Mouse (Mus musculus) CH12.LX (cell line): Measurements from ENCODE around the gene Ifrd1. TPM values are rescaled to one million over a fixed set of nuclear protein-coding genes. Genes with fewer than 3 reads are reported as not detected.

ENCODE experiments used
- DNase-seq: peaks from one replicate; pipeline ENCODE4 v3.0.0-alpha.2; 2013; ENCODE audit errors: extremely low read depth
- H3K27ac ChIP-seq: 2 replicates; pipeline ENCODE4 v1.5.1; 2012; ENCODE audit warnings: low read depth, mild to moderate bottlenecking, control low read depth, moderate library complexity; ENCODE audit not compliant: insufficient read depth
- H3K27me3 ChIP-seq: replicated peaks from 2 replicates; pipeline ENCODE3; 2012; ENCODE audit warnings: inconsistent platforms
- H3K36me3 ChIP-seq, 2 experiments: replicated peaks in 1 of 2; 2 replicates each; pipeline versions ENCODE3 to v1.6.1; 2012; ENCODE audit warnings: inconsistent platforms in 1 of 2, low read length in 1 of 2, mild to moderate bottlenecking in 1 of 2, mixed read lengths in 1 of 2, moderate library complexity in 1 of 2; ENCODE audit not compliant: control insufficient read depth in 1 of 2, insufficient read depth in 1 of 2
- H3K4me1 ChIP-seq, 2 experiments: 2 replicates each; pipeline ENCODE4 v1.6.1; 2012; ENCODE audit warnings: inconsistent platforms in 1 of 2, moderate library complexity in 1 of 2; ENCODE audit not compliant: insufficient read depth in 2 of 2, control insufficient read depth in 1 of 2
- H3K4me2 ChIP-seq: 2 replicates; pipeline ENCODE4 v1.6.1; 2012; ENCODE audit warnings: low read depth, mild to moderate bottlenecking, control low read depth; ENCODE audit not compliant: poor library complexity, insufficient read depth, severe bottlenecking
- H3K4me3 ChIP-seq, 3 experiments: fragments of 150-350 bp in 1 of 3; sonication (generic) in 1 of 3; replicated peaks in 1 of 3; 2 replicates each; pipeline versions ENCODE3 to v1.5.1; 2011 to 2012; ENCODE audit warnings: low read depth in 2 of 3, low read length in 2 of 3, mild to moderate bottlenecking in 2 of 3, moderate library complexity in 2 of 3, control low read depth in 1 of 3, improper control_type of control experiment in 1 of 3, inconsistent platforms in 1 of 3, mixed read lengths in 1 of 3; ENCODE audit not compliant: poor library complexity in 1 of 3
- H3K79me2 ChIP-seq: replicated peaks from 2 replicates; pipeline ENCODE4 v1.6.1; 2012; ENCODE audit warnings: mild to moderate bottlenecking, moderate library complexity; ENCODE audit not compliant: control insufficient read depth, poor library complexity, insufficient read depth, severe bottlenecking; ENCODE audit errors: extremely low read depth
- H3K9ac ChIP-seq: 2 replicates; pipeline ENCODE4 v1.6.1; 2012; ENCODE audit warnings: low read depth, mild to moderate bottlenecking, control low read depth, moderate library complexity; ENCODE audit not compliant: insufficient read depth
- H3K9me3 ChIP-seq: replicated peaks from 2 replicates; pipeline ENCODE3; 2012; ENCODE audit warnings: low read length, inconsistent platforms, mixed read lengths
- BHLHE40 ChIP-seq: IDR thresholded peaks from 2 replicates; pipeline ENCODE4 v1.6.1; 2011; ENCODE audit warnings: mild to moderate bottlenecking, low read depth, low read length, improper control_type of control experiment
- CHD2 ChIP-seq: IDR thresholded peaks from 2 replicates; pipeline ENCODE4 v1.6.1; 2011; ENCODE audit warnings: low read length, improper control_type of control experiment
- CTCF ChIP-seq, 2 experiments: IDR thresholded peaks in 1 of 2; conservative IDR thresholded peaks in 1 of 2; 2 replicates each; pipeline ENCODE4 v1.5.1; 2011 to 2012; ENCODE audit warnings: low read depth in 2 of 2, low read length in 2 of 2, improper control_type of control experiment in 1 of 2, inconsistent platforms in 1 of 2, mild to moderate bottlenecking in 1 of 2, moderate library complexity in 1 of 2
- ETS1 ChIP-seq: conservative IDR thresholded peaks from 2 replicates; pipeline ENCODE4 v1.6.1; 2012; ENCODE audit warnings: low read depth, mild to moderate bottlenecking, inconsistent platforms, low read length, improper control_type of control experiment, moderate library complexity
- HCFC1 ChIP-seq: IDR thresholded peaks from 2 replicates; pipeline ENCODE4 v1.6.1; 2012; ENCODE audit warnings: low read depth, mild to moderate bottlenecking, inconsistent platforms, low read length, improper control_type of control experiment
- IRF4 ChIP-seq: IDR thresholded peaks from 2 replicates; pipeline ENCODE4 v1.6.1; 2014; ENCODE audit warnings: low read depth, mild to moderate bottlenecking, inconsistent platforms, low read length, improper control_type of control experiment
- JUND ChIP-seq: conservative IDR thresholded peaks from 2 replicates; pipeline ENCODE4 v1.6.1; 2011; ENCODE audit warnings: low read depth, low read length, improper control_type of control experiment
- KAT2A ChIP-seq: IDR thresholded peaks from 2 replicates; pipeline ENCODE4 v1.6.1; 2012; ENCODE audit warnings: low read length, improper control_type of control experiment, inconsistent platforms; ENCODE audit not compliant: insufficient replicate concordance
- MAFK ChIP-seq: IDR thresholded peaks from 2 replicates; pipeline ENCODE4 v1.6.1; 2011; ENCODE audit warnings: low read length, improper control_type of control experiment; ENCODE audit not compliant: insufficient replicate concordance
- MAX ChIP-seq: IDR thresholded peaks from 2 replicates; pipeline ENCODE4 v1.6.1; 2011; ENCODE audit warnings: low read length, improper control_type of control experiment
- NELFE ChIP-seq: IDR thresholded peaks from 2 replicates; pipeline ENCODE4 v1.6.1; 2011; ENCODE audit warnings: low read depth, low read length, improper control_type of control experiment
- POLR2AphosphoS2 ChIP-seq: IDR thresholded peaks from 2 replicates; pipeline ENCODE4 v1.6.1; 2011; ENCODE audit warnings: low read depth, low read length, improper control_type of control experiment
- UBTF ChIP-seq: IDR thresholded peaks from 2 replicates; pipeline ENCODE4 v1.6.1; 2012; ENCODE audit warnings: low read depth, mild to moderate bottlenecking, inconsistent platforms, low read length, improper control_type of control experiment, moderate library complexity
- ZMIZ1 ChIP-seq: IDR thresholded peaks from 2 replicates; pipeline ENCODE4 v1.6.1; 2012; ENCODE audit warnings: low read depth, mild to moderate bottlenecking, inconsistent platforms, low read length, improper control_type of control experiment
- ZNF384 ChIP-seq: IDR thresholded peaks from 2 replicates; pipeline ENCODE4 v1.6.1; 2012; ENCODE audit warnings: low read depth, low read length, improper control_type of control experiment, inconsistent platforms
- dilution Hi-C: fragments of 300-500 bp; cut with MboI; formaldehyde crosslinking; loops from 2 replicates; pipeline ENCODE4 v1.14.3; 2020; ENCODE audit warnings: low sequenced_read_pairs; ENCODE audit not compliant: extremely low pct_unique_long_range_greater_than_20kb, extremely low pct_ligation_motif_present
- in situ Hi-C: fragments of 300-500 bp; cut with MboI; formaldehyde crosslinking; loops from 3 replicates; pipeline ENCODE4 v1.14.3; 2019; ENCODE audit warnings: low sequenced_read_pairs, low pct_ligation_motif_present, low pct_unique_long_range_greater_than_20kb, mixed read lengths
- polyA plus RNA-seq: library from polyadenylated mRNA; unstranded; fragments of >175 nt; gene quantifications from 2 replicates; pipeline ENCODE4 v1.2.1, GENCODE M21; 2012; ENCODE audit warnings: low read depth; ENCODE audit not compliant: insufficient read length
- total RNA-seq, 2 experiments: library from RNA; depleted of rRNA; stranded (reverse); fragments of 300-350 nt in 1 of 2; fragments of >200 nt in 1 of 2; gene quantifications; 2 replicates each; pipeline ENCODE4 v1.2.3; 2012 to 2014

The Ifrd1 gene
- total and polyA plus RNA-seq, 3 experiments: 105 to 427 (median 269) TPM

- H3K4me2 ChIP-seq: peak overlapping the region; percentile 43
- no peaks in the 10 kb centered on the region for H3K36me3 ChIP-seq
- no peaks in the 10 kb centered on the region for H3K9me3 ChIP-seq
- in situ Hi-C loops: no loop called here
- no peaks in the 10 kb centered on the region for H3K27me3 ChIP-seq
- peak; percentile 48 for DNase-seq
- no peaks in the 10 kb centered on the region for H3K79me2 ChIP-seq
- dilution Hi-C loops: no loop called here
- H3K9ac ChIP-seq: peak overlapping the region; percentile 10; the same call in 1 of the 2 replicates
- no peak overlapping the region for H3K27ac ChIP-seq
- peaks cover 21 to 41% of the 10 kb centered on the region in 2 experiments for H3K4me1 ChIP-seq
- TF ChIP-seq HCFC1: no peak
- 0 out of 2 replicates have a peak, but pooled peaks have one; percentile 7 for TF ChIP-seq BHLHE40
- no peak for TF ChIP-seq JUND
- no peak for TF ChIP-seq ETS1
- no peak for TF ChIP-seq POLR2AphosphoS2
- TF ChIP-seq MAX: no peak
- peak; percentile 76; the same call in 1 of the 2 replicates for TF ChIP-seq MAFK
- no peak overlapping the region for H3K4me3 ChIP-seq
Measured at GRCm38 (mm10) chr12:40247976-40248375, 328 bp downstream of the Ifrd1 start.

GRCm38 (mm10) chr12:40247384-40247783 lies 920 bp downstream of the Ifrd1 start:
- no peaks in the 10 kb centered on the region for H3K79me2 ChIP-seq
- in situ Hi-C loops: no loop called here
- no peaks in the 10 kb centered on the region for H3K36me3 ChIP-seq
- peak overlapping the region; percentile 10; the same call in 1 of the 2 replicates for H3K9ac ChIP-seq
- no peak overlapping the region for H3K4me3 ChIP-seq
- no peak for TF ChIP-seq IRF4
- TF ChIP-seq UBTF: no peak
- TF ChIP-seq MAFK: no peak
- TF ChIP-seq ZNF384: no peak
- no peak for TF ChIP-seq KAT2A
- no peak for TF ChIP-seq CHD2
- no peak for TF ChIP-seq CTCF (conservative IDR thresholded peaks at IDR 0.05 in 1 of 2, IDR thresholded peaks at IDR 0.05 in 1 of 2; ENCODE audit: low read depth in 2 of 2, low read length in 2 of 2)
- TF ChIP-seq ZMIZ1: no peak
- TF ChIP-seq NELFE: no peak
- dilution Hi-C loops: no loop called here
- H3K27me3 ChIP-seq: no peaks in the 10 kb centered on the region
- no peak overlapping the region for H3K27ac ChIP-seq
- peaks cover 20 to 39% of the 10 kb centered on the region in 2 experiments for H3K4me1 ChIP-seq
- no peaks in the 10 kb centered on the region for H3K9me3 ChIP-seq
- peak; percentile 31 for DNase-seq
- H3K4me2 ChIP-seq: peak overlapping the region; percentile 43
